Mouse (Mus musculus) spleen, postnatal 10 days (tissue): ENCODE results near the gene Olfr183.
"Not testable (repeated sequence)": the region's sequence is repeated elsewhere in the genome, so short reads cannot be mapped to it uniquely, and the experiment has no call there.

Experiments used
- DNase-seq, 2 experiments: peaks; one replicate each; pipeline ENCODE4 v3.0.0; 2021 to 2022; ENCODE audit warnings: low spot score in 2 of 2

Olfr183 gene

DNA sequence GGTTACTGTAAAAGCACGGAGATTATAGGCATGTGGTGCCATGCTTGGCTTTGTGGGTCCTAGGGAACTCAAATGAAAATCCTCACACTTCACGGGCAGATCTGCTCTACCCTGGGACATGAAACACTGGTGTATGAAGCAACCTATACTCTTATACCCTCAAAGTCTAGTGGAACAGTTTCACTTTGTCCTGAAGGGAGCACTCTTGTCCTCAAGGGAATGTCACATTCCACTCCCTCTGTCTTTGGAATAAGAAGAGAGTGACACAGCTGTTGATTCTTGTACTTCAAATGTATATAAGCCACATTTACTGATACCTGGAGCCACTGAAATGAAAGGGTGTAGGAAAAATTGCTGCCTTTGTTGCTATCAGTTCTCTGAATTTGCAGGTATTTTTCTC, at the start of gene Olfr183:
TSS of gene Olfr183 (plus strand) at position 301 of the 400 bp plus-strand sequence.
- no peak for DNase-seq

DNA sequence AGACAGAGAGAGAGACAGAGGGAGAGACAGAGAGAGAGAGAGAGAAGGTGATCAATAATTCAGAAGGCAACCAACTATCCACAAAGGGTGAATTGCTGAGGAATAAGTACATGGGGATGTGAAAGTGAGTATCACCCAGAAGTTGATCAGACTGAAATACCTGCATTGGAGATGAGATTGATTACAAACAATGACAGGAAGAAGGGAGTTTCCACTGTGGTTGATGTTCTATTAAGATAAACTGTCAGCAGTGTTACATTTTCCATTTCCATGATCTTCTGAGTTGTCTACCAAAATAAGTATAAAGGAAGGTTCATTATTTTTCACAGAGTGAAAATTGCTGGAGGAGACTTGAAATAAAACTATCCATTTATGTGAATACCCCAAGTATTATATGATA, 12.0 kb downstream of the Olfr183 start:
- no peak for DNase-seq

DNA sequence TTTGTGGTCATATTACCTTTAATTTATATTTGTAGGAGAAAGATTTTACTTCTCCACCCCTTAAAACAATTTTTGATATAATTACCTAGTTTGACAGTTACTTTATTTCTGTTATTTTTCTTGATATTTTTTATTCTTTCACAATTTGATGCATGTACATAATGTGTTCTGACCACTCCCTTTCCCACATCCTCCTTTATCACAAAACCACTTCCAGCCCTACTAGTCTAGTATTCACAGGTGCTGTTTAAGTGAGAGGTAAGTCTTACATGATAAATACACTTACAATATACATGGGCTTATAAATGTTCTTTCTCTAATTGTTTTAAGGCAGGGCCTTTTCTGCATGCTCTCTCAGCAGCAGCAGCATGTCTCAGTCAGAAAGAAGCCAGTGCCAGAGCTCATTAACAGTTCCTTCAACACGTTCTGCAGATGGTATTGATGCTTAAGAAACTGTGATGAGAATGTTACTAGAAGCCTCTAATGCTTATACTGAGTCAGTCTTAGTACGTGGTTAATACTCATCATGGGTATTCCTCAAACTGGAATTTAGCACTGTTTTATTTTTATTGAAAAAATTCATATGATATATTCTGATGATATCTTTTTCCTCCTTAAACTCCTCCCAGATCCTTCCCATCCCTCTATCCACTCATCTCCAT, 18.3 kb downstream of the Olfr183 start:
- no peak for DNase-seq

DNA sequence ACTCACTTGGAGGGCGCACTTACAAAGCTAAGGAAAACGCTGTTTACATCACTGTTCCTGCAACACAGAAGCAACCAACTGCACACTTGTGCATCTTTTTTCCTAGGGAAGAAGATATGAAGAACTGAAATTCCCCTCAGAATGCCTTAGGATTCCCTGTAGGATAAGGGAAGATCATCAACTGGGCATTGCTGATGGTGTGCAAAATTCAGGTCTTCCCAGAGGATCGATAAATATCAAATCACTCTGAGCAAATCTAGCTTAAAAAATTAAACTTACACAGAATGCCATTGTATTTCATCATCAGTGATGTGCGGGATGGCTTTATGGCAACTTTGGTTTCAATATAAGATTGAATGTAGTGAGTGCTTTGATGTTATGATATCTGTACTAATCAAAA, 35.0 kb downstream of the Olfr183 start, which contains the start of gene Olfr186:
TSS of gene Olfr186 (minus strand) at position 101 of the 400 bp plus-strand sequence.
- DNase-seq = no peak

DNA sequence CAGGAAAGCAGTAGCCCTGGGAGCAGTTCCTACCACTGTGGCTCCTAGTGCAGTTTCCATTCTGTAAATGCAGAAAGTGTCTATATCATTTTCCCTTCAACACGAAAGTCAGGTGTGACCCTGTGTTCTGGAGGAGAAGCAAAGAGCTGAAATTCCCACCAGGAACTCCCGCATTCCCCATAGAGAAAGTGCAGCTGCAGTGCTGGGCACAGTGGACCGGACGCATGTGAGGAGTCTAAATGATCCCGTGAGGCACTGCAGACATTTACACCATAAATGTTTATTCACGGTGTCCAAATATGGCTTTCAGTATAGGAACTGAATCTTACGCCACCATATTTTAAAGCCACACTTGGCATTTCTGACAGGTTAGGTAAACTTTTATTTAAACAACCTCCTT, 44.6 kb downstream of the Olfr183 start, which contains the start of gene Olfr187:
TSS of gene Olfr187 (minus strand) at position 58 of the 400 bp plus-strand sequence.
- no peak for DNase-seq

DNA sequence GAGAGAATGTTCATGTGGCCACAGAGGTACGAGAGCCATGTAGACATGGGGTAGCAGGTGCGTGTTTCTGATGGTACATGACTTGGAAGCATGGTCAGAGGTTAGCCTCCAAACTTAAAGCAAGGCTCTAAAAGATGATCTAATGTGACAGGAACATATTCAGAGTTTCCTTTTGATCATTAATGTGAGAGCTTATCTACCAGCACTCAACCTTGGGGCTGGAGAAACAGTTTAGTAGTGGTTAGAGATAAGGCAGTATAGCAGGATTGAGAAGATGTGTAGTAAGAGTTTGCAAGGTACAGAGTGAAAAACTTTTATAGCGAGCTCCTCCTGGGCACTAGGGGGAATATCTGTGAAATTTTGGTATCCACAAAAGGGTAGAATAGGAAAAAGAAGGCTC, 50.7 kb downstream of the Olfr183 start:
- DNase-seq = no peak

DNA sequence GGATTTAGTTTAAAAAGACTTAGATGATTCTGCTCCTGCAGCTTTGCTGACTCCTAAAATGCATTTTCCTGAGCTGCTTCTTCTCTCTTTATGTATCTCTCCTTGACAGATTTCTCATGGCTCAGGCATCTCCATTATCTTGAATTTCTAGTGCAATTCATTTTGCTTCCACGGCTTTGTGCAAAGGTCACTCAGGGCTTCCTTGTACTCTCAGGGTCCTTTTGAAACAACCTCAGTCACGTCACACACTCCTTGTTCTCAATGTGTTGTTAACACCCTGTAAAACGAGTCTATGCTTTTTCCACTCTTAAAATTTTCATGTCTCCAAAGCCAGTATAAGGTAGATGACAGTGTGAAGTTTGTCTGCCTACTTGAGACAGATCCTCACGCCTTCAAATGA, 52.4 kb downstream of the Olfr183 start:
- DNase-seq = no peak

DNA sequence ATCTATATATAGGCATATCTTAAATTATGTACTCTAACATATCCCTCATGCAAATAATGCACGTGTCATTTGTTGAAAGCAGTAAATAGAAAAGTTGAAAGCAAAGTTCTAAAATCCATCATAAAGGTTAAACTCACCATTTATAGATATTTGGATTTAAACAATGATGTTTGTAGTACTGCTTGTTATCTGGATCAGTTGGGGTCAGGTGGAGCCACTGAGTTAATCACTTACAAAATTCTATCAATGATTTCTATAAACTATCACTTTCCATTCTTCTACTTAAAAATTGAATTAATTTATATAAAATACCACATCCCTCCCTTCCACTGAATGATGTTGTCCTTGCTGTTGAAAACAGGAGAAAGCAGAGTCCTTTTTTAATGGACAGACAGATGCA, 53.7 kb downstream of the Olfr183 start:
- no peak for DNase-seq

DNA sequence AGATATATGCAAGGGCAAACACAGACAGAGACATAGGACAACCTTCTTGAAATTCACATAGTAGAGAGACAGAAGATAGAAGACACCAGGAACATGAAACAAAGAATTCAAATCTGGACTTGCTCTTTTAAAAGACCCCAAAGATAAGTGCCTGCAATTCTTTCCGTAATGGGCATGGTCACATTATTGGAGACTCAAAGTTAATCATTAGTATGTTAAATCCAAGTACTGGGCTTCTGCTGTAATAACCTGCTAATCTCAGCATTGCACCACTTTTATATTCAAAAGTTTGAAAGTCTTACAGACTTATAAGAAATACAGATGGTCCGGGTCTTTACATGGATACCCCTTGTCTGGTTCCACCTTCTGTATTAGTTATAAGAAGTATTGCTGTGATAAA, 54.1 kb downstream of the Olfr183 start:
- DNase-seq = not testable (repeated sequence)
